Mouse (Mus musculus) retina, embryonic 14.5 days (tissue): ENCODE results near the gene Rrp9.

Experiments used
- DNase-seq: peaks from one replicate; pipeline ENCODE4 v3.0.0-alpha.2; 2015; ENCODE audit warnings: low spot score

Gene Rrp9

DNA sequence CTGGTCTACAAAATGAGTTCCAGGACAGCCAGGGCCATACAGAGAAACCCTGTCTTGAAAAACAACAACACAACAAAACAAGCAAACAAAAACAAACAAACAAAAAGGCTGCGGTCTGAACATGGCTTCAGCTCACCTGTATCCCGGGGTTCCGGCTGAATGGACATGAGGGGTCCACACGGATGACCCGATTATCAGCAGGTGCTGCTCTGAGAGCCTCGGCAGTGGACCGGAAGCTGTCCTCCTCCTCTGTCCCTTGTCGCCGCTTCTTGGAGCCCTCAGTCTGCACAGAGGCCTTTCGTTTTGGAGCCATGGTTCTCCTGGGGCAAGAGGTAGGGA lies at the start of gene Rrp9:
Rrp9 (plus strand) TSS at position 301 of the 339 bp plus-strand sequence.
- DNase-seq, result no peak

DNA sequence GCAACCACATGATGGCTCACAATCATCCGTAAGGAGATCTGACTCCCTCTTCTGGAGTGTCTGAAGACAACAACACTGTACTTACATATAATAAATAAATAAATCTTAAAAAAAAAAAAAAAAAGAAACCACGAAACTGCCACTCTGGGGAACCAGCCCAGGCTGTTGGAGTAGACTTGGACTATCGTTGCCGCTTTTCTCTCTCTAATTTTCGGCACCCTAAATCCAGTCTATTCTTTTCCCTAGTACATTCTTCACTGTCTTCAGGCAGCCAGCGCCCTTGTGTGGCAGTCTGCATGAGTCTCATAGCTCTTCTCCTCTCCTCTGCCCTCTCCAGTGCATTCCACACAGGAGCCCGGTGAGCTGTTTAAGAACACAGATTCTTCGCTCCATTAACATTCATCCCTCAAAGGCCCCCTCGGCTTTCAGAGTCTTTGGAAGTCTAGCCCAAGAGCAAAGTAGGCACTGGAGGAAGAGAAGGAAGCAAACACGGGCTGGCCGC lies 47.0 kb upstream of the Rrp9 start:
- no peak for DNase-seq

DNA sequence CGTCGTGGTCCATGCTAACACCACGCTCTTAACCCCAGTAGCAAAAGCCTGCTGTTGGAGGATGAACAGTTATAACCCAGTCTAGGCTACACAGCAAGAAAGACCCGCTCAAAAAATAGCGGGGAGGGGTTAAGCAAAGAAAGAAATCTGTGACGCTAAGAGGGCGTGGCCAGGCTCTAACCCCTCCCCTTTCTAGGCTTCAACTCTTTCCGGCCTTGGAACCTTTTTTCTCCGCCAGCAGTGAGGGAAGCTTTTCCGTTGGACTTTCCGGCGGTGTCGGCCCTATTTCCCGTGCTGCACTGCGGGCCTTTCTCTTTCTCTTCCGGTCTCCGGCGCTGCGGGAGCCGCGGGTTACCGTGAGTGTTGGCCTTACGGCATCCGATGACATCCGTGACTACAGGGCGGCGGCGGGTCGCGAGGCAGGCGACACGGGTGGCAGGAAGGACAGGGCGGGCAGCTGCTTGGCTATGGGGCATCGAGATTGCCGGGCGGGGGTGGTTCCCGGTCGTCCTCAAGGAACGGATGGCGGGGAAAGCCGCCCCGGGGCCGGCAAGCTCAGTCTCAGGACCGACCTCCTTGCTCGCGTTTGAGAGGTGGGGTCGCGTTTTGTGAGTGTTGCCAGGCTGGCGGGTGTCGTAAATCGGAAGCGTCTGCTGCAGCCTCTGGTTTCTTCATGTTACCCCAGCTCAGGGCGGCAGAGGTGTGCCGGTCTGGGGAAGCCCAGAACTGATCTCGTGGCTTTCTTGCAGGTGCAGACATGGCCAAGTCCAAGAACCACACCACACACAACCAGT lies 46.3 kb upstream of the Rrp9 start, which contains the start of gene Rpl29:
Rpl29 (plus strand) TSS at position 234 of the 794 bp plus-strand sequence.
- DNase-seq, result peak; percentile 99

DNA sequence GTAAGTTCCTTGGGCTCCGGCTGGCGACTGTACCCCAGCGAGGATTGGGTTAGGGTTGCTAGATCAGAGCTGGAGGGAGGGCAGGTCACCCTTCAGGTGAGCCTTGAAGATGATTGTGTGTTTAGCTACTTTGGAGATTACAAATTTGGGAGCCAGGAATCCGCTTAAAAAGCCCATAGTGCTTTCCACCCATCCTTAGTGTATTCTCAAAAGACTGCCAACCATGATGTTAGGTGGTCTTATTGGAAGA lies 45.8 kb upstream of the Rrp9 start:
- DNase-seq, result no peak

DNA sequence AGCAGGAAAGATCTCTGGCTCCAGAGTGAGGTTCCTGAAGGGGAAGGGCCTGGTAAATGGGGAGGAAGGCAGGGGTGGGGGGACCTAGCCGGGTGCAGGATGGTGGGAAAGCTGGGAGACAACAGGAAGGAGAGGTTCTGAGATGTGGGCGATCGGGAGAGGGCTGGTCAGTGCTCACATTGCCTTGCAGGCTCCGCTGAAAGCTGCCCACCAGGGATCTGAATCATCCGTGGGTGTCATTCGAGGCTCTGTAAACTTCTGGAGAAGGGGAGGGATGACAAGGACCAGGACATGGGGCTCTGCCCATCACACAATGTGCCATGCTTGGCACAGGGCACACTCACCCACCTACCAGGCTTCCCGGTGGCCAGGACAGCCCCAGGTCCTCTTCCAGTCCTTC lies 42.4 kb upstream of the Rrp9 start:
- DNase-seq, result no peak

DNA sequence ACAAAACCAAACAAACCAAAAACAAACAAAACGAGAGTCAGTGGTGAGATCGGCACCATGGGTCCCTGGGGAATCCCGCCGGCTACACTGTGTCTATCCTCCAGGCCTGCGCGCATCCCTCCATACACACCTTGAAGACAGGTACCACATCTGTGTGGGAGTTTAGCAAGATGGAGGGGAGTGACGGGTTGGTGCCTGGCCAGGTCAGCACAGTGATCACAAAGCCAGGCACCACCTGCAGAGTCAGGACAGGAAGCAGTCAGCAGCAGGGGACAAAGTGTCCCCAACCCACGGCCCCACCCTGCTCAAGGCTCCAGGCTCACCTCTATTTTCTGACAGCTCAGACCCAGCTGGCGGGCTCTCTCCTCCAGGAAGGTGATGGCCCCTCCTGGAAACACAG lies 39.2 kb upstream of the Rrp9 start:
- DNase-seq, result no peak

DNA sequence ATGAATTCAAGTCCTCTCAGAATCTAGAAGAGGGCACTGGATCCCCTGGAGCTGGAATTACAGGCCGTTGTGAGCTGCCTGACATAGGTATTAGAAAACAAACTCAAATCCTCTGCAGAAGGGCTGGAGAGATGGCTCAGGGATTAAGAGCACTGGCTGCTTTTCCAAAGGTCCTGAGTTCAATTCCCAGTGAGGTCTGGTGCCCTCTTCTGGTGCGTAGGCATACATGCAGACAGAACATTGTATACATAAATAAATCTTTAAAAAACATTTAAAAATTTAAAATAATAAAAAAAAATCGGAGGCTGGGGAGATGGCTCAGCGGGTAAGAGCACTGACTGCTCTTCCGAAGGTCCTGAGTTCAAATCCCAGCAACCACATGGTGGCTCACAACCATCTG lies 33.1 kb upstream of the Rrp9 start:
- DNase-seq, result no peak

DNA sequence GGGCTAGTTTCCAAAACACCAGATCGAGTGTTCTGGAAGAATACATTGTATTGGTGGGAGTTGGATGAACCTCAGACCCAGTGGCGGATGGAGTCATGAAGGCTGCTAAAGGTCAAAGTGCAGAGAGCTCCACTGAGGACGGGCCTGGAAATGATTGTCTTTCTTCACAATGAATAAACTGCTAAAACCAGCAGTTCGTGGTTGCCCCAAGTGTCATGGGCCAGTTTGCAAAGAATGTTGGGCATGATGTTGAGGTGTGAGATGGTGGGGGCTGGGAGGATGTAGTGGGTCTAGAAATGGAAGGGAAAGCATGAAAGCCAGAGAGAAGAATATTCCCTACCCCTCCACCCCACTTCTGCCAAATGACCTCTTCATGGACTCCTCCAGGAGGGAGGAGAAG lies 30.9 kb upstream of the Rrp9 start:
- DNase-seq, result no peak

DNA sequence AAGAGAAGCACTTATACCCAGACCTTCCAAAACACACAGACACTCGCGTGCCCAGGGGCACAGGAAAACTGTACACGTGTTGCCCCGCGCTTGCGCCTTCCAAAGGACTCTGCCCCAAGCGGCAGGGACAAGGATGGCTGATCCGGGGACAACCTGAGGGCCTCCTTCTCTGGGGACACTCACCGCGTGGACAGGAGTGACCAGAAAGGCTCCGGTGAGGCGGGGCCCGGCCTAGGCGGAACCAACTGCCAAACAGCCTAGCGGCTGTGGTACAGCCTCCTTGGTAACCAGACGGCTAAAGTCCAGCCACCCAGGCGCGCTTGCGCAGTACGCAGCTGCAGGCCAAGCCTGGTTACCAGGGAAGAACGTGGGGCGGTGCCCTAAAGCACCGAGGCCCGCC lies 28.4 kb upstream of the Rrp9 start, which contains the start of the genes Abhd14b and Abhd14a:
Abhd14b (plus strand) TSS at position 112 of the 400 bp plus-strand sequence.
Abhd14a (minus strand) TSS at position 331 of the 400 bp plus-strand sequence.
- peak; percentile 94 for DNase-seq

DNA sequence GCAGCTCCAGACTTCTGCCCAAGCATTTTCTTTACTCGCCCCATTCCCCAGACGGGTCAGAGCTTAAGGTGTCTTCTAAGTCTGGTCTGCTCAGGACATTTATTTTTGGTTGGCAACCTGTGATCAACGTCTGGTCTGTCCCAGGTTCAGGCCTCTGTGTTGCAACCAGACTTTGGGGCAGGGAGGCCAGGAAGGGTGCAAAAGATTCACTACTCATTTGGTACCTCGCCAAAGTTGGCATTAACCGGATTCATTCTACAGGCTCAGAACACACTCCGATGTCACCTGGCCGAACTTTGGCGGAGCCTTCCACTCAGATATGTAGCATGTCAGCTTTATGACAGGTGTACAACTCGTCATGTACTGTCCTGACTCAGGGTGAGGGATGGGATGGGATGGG lies 27.8 kb upstream of the Rrp9 start:
- no peak for DNase-seq

DNA sequence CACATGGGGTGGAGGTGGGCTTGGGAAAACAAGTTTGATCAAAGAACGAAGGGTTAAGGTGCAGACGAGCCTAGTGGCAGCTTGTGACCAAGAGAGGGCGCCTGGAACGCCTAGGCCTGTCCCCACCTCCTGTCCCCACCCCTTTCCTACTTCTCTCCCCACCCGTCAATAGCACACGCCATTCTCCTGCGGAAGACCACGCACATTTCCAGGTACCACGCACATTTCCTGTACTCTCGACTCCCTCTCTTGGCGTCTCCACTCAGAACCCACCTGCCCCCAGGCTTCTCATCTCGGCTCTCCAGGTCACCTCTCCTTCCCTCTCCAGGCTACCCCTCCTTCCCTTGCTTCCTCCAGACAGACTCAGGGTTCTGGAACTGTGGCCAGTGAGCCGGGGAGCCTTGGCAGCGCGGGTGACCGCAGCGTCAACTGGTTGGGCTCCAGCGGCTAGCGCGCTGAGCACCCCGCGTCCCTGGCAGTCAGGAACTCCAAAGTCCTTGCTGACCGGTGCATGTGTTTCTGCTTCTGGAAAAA lies 27.2 kb upstream of the Rrp9 start:
- DNase-seq, result peak; percentile 82

DNA sequence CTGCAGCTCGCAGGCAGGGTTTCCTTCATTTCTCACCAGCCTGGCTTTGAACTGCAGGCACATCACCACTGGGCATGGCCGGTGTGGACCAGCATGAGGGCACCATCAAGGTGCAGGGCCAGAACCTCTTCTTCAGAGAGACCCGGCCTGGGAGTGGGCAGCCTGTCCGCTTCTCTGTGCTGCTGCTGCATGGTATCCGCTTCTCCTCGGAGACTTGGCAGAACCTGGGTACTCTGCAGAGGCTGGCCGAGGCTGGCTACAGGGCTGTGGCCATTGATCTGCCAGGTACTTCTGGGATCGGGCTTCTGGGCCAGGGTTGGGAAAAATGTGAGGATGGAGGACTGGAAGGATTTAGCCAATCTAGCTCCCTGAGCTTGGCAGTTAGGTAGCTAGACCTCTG lies 25.8 kb upstream of the Rrp9 start:
- no peak for DNase-seq

DNA sequence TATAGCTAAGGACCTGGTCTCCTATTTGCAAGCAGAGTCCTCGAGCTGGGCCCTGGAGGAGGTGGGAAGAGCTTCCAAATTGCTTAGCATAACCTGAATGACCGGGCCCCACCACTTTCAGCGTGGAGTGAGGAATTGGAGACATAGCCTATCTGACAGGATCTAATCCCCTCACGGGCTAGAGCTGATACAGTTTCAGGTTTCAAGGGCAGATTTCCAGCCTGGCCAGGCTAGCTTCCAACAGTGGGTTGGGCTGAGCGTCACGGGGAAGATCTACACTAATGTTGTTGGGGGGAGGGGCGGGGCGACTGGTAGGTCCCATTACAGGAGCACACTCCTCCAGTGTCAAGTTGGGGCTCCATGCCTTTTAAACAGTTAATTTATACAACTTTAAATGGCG lies 25.1 kb upstream of the Rrp9 start:
- DNase-seq, result peak; percentile 37

DNA sequence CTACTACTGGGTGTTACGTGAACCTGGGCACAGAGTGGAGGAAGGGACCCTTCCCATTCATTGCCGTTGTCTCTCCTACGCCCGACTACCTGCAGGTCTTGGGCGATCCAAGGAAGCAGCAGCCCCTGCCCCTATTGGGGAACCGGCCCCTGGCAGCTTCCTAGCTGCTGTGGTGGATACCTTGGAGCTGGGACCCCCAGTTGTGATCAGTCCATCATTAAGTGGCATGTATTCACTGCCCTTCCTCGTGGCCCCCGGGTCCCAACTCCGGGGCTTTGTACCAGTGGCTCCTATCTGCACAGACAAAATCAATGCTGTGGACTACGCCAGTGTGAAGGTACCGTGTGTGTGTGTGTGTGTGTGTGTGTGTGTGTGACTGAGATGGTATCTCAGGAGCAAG lies 24.5 kb upstream of the Rrp9 start:
- DNase-seq, result no peak

DNA sequence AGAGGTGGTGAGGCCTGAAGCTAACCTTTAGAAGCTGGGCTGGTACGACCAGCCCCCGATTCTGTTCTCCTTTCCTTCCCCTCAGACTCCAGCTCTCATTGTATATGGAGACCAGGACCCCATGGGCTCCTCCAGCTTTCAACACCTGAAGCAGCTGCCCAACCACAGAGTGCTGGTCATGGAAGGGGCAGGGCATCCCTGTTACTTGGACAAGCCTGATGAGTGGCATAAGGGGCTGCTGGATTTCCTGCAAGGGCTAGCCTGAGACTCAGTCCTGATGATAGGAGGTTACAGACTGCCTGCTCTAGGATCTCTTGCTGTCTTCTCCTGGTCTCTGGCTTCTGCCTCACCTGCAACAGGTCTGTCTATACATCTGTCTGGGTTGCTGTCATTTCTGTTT lies 23.9 kb upstream of the Rrp9 start:
- DNase-seq, result no peak

DNA sequence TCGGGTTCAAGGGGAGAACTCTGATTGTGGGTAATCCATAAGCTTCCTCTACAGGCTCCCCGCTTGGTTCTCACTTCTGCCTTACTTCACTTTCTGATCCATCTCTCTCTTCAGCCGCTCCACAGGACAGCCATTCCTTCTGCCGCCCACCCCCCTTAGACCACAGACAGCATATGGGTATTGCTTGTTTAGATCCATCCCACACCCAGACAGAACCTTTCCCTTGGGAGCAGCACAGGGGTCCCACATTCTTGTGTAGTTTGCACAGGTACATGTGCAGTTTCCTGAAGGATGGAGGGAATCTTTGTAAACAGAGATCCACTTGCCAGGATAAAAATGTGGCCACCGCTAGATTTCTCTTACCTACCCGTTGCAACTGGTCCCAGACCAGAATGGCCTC lies 23.4 kb upstream of the Rrp9 start:
- DNase-seq, result no peak

DNA sequence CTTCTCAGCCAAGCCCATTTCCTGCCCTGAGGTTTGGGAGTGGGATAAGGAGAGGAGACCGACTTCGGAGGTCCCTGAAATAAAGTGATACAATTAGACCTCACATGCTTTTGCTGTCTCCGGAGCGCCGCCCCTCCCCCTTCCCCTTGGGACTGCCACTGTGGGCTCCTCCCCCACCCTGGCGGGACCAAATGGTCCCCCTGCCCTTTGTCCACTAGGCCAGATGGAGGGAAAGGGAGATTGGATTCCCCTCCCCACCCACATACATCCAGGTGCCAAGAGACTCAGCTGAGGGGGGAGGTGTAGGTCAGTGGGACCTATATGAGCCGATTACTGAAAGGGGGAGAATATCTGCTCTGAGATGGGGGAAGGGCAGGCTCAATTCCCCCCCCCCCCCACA lies 22.9 kb upstream of the Rrp9 start:
- DNase-seq, result peak; percentile 82

DNA sequence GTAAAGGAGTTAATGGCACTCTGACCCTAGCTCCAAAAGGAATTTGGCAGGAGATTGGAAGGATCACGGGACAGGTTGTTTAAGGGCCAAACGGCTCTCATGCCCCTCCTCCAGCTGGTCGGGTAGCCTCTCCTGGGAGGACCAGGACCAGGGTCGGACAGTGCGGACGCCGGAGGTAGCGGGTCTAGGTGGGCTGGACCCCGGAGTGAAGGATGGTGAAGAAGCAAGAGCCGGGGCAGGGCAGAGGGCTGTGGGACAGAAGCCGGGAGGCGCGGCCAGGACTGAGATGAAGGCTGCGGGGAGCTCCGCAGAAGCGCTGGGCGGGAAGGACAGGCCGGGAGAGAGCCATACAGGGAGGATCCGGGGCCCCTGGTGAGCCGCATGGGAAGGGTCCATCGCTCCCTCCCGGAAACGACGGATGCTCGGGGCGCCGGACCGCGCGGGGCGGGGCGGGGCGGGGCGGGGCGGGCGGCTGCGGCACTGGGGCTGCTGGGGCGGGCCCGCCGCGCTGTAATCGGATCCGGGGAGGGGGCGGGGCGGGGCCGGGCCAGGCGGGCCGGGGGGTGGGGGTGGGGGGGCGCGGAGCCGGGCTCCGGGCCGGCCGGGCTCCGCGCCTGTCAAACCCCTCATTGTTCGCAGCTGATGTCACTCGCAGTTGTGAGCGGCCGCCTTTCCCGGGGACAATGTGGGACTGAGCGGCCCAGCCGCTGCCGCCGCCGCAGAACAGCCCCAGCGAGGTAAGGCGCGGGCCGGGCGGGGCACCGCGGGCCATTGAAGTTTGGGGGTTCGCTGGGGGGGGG lies 22.3 kb upstream of the Rrp9 start, which contains the start of gene Pcbp4:
Pcbp4 (plus strand) TSS at position 21 of the 800 bp plus-strand sequence.
- DNase-seq, result peak; percentile 82

DNA sequence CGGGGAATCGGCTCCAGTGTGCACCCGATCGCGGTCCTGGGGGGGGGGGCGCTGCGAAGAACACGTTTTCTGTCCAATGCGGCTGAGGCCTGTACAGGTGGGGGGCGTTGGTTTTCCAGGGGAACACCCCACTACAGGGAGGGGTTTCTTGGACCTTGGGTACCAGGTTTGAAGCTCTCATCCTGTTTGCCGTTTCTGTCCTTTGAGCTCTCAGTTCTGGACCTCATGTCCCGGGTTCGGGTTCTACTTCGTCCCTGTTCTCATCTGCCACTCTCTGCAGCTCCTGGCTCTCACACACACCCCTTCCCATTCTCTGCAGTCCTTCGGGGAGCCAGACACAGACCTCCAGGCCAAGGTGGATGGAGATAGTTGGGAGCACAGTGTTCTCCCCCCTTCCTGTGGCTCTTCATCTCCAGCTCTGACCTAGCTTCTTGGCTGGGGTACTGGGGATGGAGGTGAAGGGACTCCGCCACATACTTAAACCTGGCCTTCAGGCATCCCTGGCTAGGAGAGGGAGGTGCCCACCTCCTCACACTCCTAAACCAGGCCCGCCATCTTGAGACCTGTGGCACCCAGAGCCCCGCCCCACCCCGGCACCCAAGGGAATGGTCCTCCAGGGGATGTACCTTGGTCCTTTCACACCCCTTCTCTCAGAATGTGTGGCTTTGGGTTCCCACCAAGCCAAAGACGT lies 21.5 kb upstream of the Rrp9 start:
- no peak for DNase-seq

DNA sequence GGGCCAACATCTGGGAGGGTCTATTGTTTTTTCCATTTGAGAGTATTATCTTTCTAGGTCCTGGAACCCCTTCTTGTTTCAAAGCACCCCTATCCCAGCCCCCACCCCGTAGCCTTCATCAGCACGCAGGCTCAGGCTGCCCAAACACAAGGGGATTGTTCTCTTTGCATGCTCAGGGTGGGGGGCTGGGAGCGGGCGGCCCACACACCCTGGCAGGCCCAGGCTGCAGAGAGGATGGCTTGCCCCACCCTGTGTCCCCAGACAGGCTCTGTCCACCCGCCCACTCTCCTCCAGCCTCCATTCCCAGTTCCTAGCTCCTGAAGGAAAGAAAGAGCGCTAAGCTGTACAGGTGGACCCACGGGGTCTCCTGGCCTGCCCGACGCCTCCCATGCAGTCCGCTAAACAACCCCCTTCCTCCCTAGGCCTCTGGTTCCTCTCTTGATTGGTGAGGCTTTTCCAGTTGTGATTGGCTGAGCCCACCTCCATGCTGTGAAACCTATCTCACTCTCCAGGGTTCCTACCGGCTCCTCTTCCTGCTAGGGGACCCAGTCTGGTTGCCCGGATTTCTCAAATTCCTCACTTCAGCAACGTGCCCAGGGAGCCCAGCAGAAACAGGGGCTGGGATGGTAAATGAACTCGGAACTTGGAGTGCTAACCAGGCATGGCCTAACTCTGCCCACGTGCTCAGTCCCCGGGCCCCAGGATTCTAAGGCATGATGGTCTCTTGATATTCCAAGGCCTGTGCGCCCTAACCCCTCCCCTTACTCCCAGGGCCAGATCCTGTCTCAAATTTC lies 20.7 kb upstream of the Rrp9 start:
- peak; percentile 60 for DNase-seq

DNA sequence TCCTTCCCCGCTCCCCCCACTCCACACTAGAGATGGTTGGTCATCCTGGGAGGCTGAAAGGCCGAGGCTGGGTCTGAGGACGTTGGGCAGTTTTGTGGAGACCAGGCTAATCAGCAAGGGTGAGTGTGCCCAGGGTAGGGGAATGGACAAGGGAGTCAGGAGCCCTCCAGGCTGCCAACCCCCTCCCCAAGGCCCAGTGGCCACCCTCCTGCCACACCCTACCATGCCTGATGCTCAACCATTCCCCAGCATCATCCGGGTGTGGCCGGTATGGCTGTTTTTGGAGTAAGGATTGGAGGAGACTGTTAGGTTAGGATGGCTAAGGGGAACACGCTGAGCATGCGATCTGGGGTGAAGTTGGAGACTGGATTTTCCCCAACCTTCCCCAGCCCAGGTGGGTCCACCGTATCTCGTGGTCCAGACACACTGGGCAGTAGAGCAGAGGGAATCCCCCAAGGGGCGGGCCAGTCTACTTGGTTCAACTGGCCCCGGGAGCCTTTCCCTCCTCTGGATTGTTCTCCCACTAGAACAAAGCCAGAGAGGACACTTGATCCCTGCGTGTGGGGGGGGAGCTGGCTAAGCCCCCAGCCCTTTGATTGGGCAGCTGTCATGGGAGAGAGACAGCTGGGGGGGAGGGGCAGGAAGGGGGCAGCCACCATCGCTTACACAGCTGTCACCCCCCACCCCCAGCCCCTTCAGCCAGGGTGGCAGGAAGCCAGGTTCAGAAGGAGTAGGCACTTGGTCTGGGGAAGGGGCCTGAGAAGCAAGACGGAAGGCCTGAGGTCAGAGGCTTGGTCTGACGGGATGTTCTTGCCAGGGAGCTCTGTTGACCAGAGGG lies 19.2 kb upstream of the Rrp9 start:
- DNase-seq, result peak; percentile 80
